Mouse (Mus musculus): ENCODE results near the gene Zmynd10.

GRCm38 (mm10) chr9:107539940-107540339, 7.2 kb upstream of the Zmynd10 start:
- TF ChIP-seq CTCF (IDR thresholded peaks at IDR 0.05; ENCODE audit: borderline replicate concordance, extremely low read depth, insufficient read depth, insufficient read length): no peak
- TF ChIP-seq POLR2A (IDR thresholded peaks at IDR 0.05; ENCODE audit: borderline replicate concordance, extremely low read depth, insufficient read depth, insufficient read length, poor library complexity, severe bottlenecking): no peak

Measured in brain, embryonic 14.5 days (tissue).